Mouse (Mus musculus) cerebellum, postnatal 25 days (tissue): ENCODE measurements around the gene Gm10715.
"Not testable (repeated sequence)": the region's sequence is repeated elsewhere in the genome, so short reads cannot be mapped to it uniquely, and the experiment has no call there.

Experiments
- DNase-seq, 2 experiments: peaks; one replicate each; pipeline ENCODE4 v3.0.0; 2021; ENCODE audit warnings: mixed read lengths in 2 of 2

The Gm10715 gene

DNA sequence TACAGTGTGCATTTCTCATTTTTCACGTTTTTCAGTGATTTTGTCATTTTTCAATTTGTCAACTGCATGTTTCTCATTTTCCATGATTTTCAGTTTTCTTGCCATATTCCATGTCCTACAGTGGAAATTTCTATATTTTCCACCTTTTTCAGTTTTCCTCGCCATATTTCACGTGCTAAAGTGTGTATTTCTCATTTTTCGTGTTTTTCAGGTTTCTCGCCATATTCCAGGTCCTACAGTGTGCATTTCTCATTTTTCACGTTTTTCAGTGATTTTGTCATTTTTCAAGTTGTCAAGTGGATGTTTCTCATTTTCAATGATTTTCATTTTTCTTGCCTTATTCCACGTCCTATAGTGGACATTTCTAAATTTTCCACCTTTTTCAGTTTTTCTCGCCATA, at the start of gene Gm10715:
TSS of gene Gm10715 (plus strand) at position 301 of the 400 bp plus-strand sequence.
- not testable (repeated sequence) for DNase-seq

DNA sequence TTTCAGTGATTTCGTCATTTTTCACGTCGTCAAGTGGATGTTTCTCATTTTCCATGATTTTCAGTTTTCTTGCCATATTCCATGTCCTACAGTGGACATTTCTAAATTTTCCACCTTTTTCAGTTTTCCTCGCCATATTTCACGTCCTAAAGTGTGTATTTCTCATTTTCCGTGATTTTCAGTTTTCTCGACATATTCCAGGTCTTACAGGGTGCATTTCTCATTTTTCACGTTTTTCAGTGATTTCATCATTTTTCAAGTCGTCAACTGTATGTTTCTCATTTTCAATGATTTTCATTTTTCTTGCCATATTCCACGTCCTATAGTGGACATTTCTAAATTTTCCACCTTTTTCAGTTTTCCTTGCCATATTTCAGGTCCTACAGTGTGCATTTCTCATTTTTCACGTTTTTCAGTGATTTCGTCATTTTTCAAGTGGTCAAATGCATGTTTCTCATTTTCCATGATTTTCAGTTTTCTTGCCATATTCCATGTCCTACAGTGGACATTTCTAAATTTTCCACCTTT, 36.2 kb upstream of the Gm10715 start, which contains the start of gene Gm10722:
TSS of gene Gm10722 (plus strand) at position 478 of the 528 bp plus-strand sequence.
- DNase-seq = peak; percentile 1 to 3

DNA sequence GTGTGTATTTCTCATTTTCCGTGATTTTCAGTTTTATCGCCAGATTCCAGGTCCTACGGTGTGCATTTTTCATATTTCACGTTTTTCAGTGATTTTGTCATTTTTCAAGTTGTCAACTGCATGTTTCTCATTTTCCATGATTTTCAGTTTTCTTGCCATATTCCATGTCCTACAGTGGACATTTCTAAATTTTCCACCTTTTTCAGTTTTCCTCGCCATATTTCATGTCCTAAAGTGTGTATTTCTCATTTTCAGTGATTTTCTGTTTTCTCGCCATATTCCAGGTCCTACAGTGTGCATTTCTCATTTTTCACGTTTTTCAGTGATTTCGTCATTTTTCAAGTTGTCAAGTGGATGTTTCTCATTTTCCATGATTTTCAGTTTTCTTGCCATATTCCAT, 35.7 kb upstream of the Gm10715 start:
- peak in 1 of 2 experiments; percentile 9 for DNase-seq

GRCm38 (mm10) chr9:3001948-3002659, 34.6 kb upstream of the Gm10715 start:
- DNase-seq = peak; percentile 89 to 94

DNA sequence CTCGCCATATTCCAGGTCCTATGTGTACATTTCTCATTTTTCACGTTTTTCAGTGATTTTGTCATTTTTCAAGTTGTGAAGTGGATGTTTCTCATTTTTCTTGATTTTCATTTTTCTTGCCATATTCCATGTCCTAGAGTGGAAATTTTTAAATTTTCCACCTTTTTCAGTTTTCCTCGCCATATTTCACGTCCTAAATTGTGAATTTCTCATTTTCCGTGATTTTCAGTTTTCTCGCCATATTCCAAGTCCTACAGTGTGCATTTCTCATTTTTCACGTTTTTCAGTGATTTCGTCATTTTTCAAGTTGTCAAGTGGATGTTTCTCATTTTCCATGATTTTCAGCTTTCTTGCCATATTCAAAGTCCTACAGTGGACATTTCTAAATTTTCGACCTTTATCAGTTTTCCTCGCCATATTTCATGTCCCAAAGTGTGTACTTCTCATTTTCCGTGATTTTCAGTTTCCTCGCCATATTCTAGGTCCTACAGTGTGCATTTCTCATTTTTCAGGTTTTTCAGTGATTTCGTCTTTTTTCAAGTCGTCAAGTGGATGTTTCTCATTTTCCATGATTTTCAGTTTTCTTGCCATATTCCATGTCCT, 33.8 kb upstream of the Gm10715 start, which contains the start of gene Gm11168:
TSS of gene Gm11168 (plus strand) at position 553 of the 603 bp plus-strand sequence.
- peak in 1 of 2 experiments; percentile 6 for DNase-seq

DNA sequence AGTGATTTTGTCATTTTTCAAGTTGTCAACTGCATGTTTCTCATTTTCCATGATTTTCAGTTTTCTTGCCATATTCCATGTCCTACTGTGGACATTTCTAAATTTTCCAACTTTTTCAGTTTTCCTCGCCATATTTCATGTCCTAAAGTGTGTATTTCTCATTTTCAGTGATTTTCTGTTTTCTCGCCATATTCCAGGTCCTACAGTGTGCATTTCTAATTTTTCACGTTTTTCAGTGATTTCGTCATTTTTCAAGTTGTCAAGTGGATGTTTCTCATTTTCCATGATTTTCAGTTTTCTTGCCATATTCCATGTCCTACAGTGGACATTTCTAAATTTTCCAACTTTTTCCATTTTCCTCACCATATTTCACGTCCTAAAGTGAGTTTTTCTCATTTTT, 30.5 kb upstream of the Gm10715 start:
- not testable (repeated sequence) for DNase-seq

DNA sequence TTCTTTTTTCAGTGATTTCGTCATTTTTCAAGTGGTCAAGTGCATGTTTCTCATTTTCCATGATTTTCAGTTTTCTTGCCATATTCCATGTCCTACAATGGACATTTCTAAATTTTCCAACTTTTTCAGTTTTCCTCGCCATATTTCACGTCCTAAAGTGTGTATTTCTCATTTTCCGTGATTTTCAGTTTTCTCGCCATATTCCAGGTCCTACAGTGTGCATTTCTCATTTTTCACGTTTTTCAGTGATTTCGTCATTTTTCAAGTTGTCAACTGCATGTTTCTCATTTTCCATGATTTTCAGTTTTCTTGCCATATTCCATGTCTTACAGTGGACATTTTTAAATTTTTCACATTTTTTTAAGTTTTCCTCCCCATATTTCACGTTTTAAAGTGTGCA, 30.0 kb upstream of the Gm10715 start:
- peak in 1 of 2 experiments; percentile 74 for DNase-seq

DNA sequence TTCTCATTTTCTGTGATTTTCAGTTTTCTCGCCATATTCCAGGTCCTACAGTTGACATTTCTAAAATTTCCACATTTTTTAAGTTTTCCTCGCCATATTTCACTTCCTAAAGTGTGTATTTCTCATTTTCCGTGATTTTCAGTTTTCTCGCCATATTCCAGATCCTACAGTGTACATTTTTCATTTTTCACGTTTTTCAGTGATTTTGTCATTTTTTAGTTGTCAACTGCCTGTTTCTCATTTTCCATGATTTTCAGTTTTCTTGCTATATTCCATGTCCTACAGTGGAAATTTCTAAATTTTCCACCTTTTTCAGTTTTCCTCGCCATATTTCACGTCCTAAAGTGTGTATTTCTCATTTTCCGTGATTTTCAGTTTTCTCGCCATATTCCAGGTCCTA, 29.4 kb upstream of the Gm10715 start:
- DNase-seq = peak in 1 of 2 experiments; percentile 2

- not testable (repeated sequence) for DNase-seq
These were observed 27.3 kb upstream of the Gm10715 start for GRCm38 (mm10) chr9:3009331-3009730.

DNA sequence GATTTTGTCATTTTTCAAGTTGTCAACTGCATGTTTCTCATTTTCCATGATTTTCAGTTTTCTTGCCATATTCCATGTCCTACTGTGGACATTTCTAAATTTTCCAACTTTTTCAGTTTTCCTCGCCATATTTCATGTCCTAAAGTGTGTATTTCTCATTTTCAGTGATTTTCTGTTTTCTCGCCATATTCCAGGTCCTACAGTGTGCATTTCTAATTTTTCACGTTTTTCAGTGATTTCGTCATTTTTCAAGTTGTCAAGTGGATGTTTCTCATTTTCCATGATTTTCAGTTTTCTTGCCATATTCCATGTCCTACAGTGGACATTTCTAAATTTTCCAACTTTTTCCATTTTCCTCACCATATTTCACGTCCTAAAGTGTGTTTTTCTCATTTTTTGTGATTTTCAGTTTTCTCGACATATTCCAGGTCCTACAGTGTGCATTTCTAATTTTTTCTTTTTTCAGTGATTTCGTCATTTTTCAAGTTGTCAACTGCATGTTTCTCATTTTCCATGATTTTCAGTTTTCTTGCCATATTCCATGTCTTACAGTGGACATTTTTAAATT, 24.5 kb upstream of the Gm10715 start:
- not testable (repeated sequence) for DNase-seq

DNA sequence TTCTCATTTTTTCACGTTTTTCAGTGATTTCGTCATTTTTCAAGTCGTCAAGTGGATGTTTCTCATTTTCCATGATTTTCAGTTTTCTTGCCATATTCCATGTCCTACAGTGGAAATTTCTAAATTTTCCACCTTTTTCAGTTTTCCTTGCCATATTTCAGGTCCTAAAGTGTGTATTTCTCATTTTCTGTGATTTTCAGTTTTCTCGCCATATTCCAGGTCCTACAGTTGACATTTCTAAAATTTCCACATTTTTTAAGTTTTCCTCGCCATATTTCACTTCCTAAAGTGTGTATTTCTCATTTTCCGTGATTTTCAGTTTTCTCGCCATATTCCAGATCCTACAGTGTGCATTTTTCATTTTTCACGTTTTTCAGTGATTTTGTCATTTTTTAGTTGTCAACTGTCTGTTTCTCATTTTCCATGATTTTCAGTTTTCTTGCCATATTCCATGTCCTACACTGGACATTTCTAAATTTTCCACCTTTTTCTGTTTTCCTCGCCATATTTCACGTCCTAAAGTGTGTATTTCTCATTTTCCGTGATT, 23.9 kb upstream of the Gm10715 start, which contains the start of gene Gm10721:
TSS of gene Gm10721 (plus strand) at position 408 of the 547 bp plus-strand sequence.
- not testable (repeated sequence) for DNase-seq

DNA sequence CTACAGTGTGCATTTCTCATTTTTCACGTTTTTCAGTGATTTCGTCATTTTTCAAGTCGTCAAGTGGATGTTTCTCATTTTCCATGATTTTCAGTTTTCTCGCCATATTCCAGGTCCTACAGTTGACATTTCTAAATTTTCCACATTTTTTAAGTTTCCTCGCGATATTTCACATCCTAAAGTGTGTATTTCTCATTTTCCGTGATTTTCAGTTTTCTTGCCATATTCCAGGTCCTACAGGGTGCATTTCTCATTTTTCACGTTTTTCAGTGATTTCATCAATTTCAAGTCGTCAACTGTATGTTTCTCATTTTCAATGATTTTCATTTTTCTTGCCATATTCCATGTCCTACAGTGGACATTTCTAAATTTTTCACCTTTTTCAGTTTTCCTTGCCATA, 21.3 kb upstream of the Gm10715 start, which contains the start of gene Gm10720:
TSS of gene Gm10720 (plus strand) at position 301 of the 400 bp plus-strand sequence.
- DNase-seq = not testable (repeated sequence)

DNA sequence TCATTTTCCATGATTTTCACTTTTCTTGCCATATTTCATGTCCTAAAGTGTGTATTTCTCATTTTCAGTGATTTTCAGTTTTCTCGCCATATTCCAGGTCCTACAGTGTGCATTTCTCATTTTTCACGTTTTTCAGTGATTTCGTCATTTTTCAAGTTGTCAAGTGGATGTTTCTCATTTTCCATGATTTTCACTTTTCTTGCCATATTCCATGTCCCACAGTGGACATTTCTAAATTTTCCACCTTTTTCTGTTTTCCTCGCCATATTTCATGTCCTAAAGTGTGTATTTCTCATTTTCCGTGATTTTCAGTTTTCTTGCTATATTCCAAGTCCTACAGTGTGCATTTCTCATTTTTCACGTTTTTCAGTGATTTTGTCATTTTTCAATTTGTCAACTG, 20.8 kb upstream of the Gm10715 start:
- peak in 1 of 2 experiments; percentile 2 for DNase-seq

DNA sequence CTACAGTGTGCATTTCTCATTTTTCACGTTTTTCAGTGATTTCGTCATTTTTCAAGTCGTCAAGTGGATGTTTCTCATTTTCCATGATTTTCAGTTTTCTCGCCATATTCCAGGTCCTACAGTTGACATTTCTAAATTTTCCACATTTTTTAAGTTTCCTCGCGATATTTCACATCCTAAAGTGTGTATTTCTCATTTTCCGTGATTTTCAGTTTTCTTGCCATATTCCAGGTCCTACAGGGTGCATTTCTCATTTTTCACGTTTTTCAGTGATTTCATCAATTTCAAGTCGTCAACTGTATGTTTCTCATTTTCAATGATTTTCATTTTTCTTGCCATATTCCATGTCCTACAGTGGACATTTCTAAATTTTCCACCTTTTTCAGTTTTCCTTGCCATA, 19.6 kb upstream of the Gm10715 start, which contains the start of gene Gm10719:
TSS of gene Gm10719 (plus strand) at position 301 of the 400 bp plus-strand sequence.
- DNase-seq = not testable (repeated sequence)

- DNase-seq = peak; percentile 91
These were observed 17.7 kb upstream of the Gm10715 start for GRCm38 (mm10) chr9:3018944-3019343.

- peak; percentile 52 to 67 for DNase-seq
These were observed 16.6 kb upstream of the Gm10715 start for GRCm38 (mm10) chr9:3019835-3020727.

DNA sequence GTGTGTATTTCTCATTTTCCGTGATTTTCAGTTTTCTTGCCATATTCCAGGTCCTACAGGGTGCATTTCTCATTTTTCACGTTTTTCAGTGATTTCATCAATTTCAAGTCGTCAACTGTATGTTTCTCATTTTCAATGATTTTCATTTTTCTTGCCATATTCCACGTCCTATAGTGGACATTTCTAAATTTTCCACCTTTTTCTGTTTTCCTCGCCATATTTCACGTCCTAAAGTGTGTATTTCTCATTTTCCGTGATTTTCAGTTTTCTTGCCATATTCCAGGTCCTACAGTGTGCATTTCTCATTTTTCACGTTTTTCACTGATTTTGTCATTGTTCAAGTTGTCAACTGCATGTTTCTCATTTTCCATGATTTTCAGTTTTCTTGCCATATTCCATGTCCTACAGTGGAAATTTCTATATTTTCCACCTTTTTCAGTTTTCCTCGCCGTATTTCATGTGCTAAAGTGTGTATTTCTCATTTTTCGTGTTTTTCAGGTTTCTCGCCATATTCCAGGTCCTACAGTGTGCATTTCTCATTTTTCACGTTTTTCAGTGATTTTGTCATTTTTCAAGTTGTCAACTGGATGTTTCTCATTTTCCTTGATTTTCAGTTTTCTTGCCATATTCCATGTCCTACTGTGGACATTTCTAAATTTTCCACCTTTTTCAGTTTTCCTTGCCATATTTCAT, 14.2 kb upstream of the Gm10715 start:
- DNase-seq = peak in 1 of 2 experiments; percentile 41

- peak; percentile 3 to 6 for DNase-seq
These were observed 13.2 kb upstream of the Gm10715 start, which contains the start of gene Gm10718 for GRCm38 (mm10) chr9:3023312-3023984. Gene Gm10718 (plus strand): TSS chr9:3023547.

GRCm38 (mm10) chr9:3023985-3024648, 12.6 kb upstream of the Gm10715 start:
- DNase-seq = peak in 1 of 2 experiments; percentile 43
